Mouse (Mus musculus) MEL (cell line): ENCODE results near the gene Gm48551. TPM values are rescaled to one million over a fixed set of nuclear protein-coding genes. Genes with fewer than 3 reads are reported as not detected.

ENCODE experiments used
- DNase-seq: peaks from one replicate; pipeline ENCODE4 v3.0.0; 2011; ENCODE audit warnings: low read depth, low spot score
- H3K27ac ChIP-seq: 2 replicates; pipeline ENCODE4 v1.5.1; 2012; ENCODE audit warnings: low read depth, mild to moderate bottlenecking, control low read depth, low read length, moderate library complexity; ENCODE audit not compliant: control insufficient read depth
- H3K27me3 ChIP-seq, 2 experiments: fragments of 150-350 bp in 1 of 2; sonication (generic) in 1 of 2; 2 replicates each; pipeline ENCODE4 v1.6.1; 2012; ENCODE audit warnings: low read length in 2 of 2, mild to moderate bottlenecking in 2 of 2, improper control_type of control experiment in 1 of 2, moderate library complexity in 1 of 2; ENCODE audit not compliant: insufficient read depth in 2 of 2, control insufficient read depth in 1 of 2
- H3K36me3 ChIP-seq, 2 experiments: 2 replicates each; pipeline ENCODE4 v1.6.1; 2012 to 2014; ENCODE audit warnings: low read length in 2 of 2, improper control_type of control experiment in 1 of 2, inconsistent platforms in 1 of 2, mild to moderate bottlenecking in 1 of 2; ENCODE audit not compliant: insufficient read depth in 2 of 2, control insufficient read depth in 1 of 2
- H3K4me1 ChIP-seq, 2 experiments: fragments of 150-350 bp in 1 of 2; sonication (generic) in 1 of 2; 2 replicates each; pipeline ENCODE4 v1.6.1; 2012; ENCODE audit warnings: low read length in 2 of 2, improper control_type of control experiment in 1 of 2, mild to moderate bottlenecking in 1 of 2; ENCODE audit not compliant: insufficient read depth in 2 of 2, control insufficient read depth in 1 of 2
- H3K4me3 ChIP-seq, 2 experiments: fragments of 150-350 bp in 1 of 2; sonication (generic) in 1 of 2; 2 replicates each; pipeline ENCODE4 v1.5.1; 2012; ENCODE audit warnings: low read depth in 2 of 2, low read length in 2 of 2, mild to moderate bottlenecking in 2 of 2, moderate library complexity in 2 of 2, control low read depth in 1 of 2, improper control_type of control experiment in 1 of 2; ENCODE audit not compliant: control insufficient read depth in 1 of 2, insufficient read depth in 1 of 2
- H3K79me2 ChIP-seq: 2 replicates; pipeline ENCODE4 v1.6.1; 2012; ENCODE audit warnings: mild to moderate bottlenecking, low read length, moderate library complexity; ENCODE audit not compliant: control insufficient read depth, poor library complexity, insufficient read depth
- H3K9ac ChIP-seq: 2 replicates; pipeline ENCODE4 v1.6.1; 2012; ENCODE audit warnings: low read depth, mild to moderate bottlenecking, control low read depth, low read length, moderate library complexity; ENCODE audit not compliant: control insufficient read depth, poor library complexity, severe bottlenecking
- H3K9me3 ChIP-seq: fragments of 150-350 bp; sonication (generic); replicated peaks from 2 replicates; pipeline ENCODE4 v1.6.1; 2012; ENCODE audit warnings: mild to moderate bottlenecking, low read length, improper control_type of control experiment, moderate library complexity; ENCODE audit not compliant: insufficient read depth
- CTCF ChIP-seq, 3 experiments: IDR thresholded peaks in 2 of 3; conservative IDR thresholded peaks in 1 of 3; 2 replicates each; pipeline ENCODE4 v1.5.1; 2011 to 2012; ENCODE audit warnings: low read length in 3 of 3, low read depth in 2 of 3, mild to moderate bottlenecking in 2 of 3, improper control_type of control experiment in 1 of 3, inconsistent platforms in 1 of 3, mixed read lengths in 1 of 3, moderate library complexity in 1 of 3; ENCODE audit not compliant: control insufficient read depth in 1 of 3, insufficient read depth in 1 of 3, poor library complexity in 1 of 3, severe bottlenecking in 1 of 3
- EP300 ChIP-seq, 2 experiments: IDR thresholded peaks; 2 replicates each; pipeline ENCODE4 v1.6.1; 2011; ENCODE audit warnings: improper control_type of control experiment in 2 of 2, low read length in 2 of 2, low read depth in 1 of 2, mild to moderate bottlenecking in 1 of 2
- ETS1 ChIP-seq: IDR thresholded peaks from 2 replicates; pipeline ENCODE4 v1.6.1; 2012; ENCODE audit warnings: low read depth, mild to moderate bottlenecking, inconsistent platforms, low read length, improper control_type of control experiment, moderate library complexity
- GATA1 ChIP-seq: IDR thresholded peaks from 2 replicates; pipeline ENCODE4 v1.6.1; 2011; ENCODE audit warnings: low read depth, low read length, improper control_type of control experiment
- JUND ChIP-seq: IDR thresholded peaks from 2 replicates; pipeline ENCODE4 v1.6.1; 2011; ENCODE audit warnings: low read depth, mild to moderate bottlenecking, improper control_type of control experiment, low read length
- KAT2A ChIP-seq: conservative IDR thresholded peaks from 2 replicates; pipeline ENCODE4 v1.6.1; 2012; ENCODE audit warnings: low read depth, low read length, improper control_type of control experiment, inconsistent platforms
- MAFK ChIP-seq: IDR thresholded peaks from 2 replicates; pipeline ENCODE4 v1.6.1; 2011; ENCODE audit warnings: low read depth, mild to moderate bottlenecking, low read length, improper control_type of control experiment, borderline replicate concordance
- MAZ ChIP-seq: IDR thresholded peaks from 2 replicates; pipeline ENCODE4 v1.6.1; 2012; ENCODE audit warnings: low read depth, mild to moderate bottlenecking, inconsistent platforms, low read length, improper control_type of control experiment
- MYB ChIP-seq: IDR thresholded peaks from 2 replicates; pipeline ENCODE4 v1.6.1; 2011; ENCODE audit warnings: mild to moderate bottlenecking, low read depth, low read length, improper control_type of control experiment
- NRF1 ChIP-seq: IDR thresholded peaks from 2 replicates; pipeline ENCODE4 v1.6.1; 2014; ENCODE audit warnings: low read depth, mild to moderate bottlenecking, inconsistent platforms, low read length, improper control_type of control experiment, moderate library complexity; ENCODE audit not compliant: poor library complexity, insufficient read depth, severe bottlenecking
- RAD21 ChIP-seq: IDR thresholded peaks from 2 replicates; pipeline ENCODE4 v1.6.1; 2011; ENCODE audit warnings: mild to moderate bottlenecking, low read depth, low read length, improper control_type of control experiment
- SIN3A ChIP-seq: IDR thresholded peaks from 2 replicates; pipeline ENCODE4 v1.6.1; 2012; ENCODE audit warnings: low read length, improper control_type of control experiment, inconsistent platforms
- SMC3 ChIP-seq: IDR thresholded peaks from 2 replicates; pipeline ENCODE4 v1.6.1; 2011; ENCODE audit warnings: low read depth, low read length, improper control_type of control experiment
- TBP ChIP-seq: IDR thresholded peaks from 2 replicates; pipeline ENCODE4 v1.8.0; 2011; ENCODE audit warnings: low read depth, low read length, improper control_type of control experiment
- TCF12 ChIP-seq: IDR thresholded peaks from 2 replicates; pipeline ENCODE4 v1.6.1; 2014; ENCODE audit warnings: low read depth, mild to moderate bottlenecking, inconsistent platforms, low read length, improper control_type of control experiment, moderate library complexity
- UBTF ChIP-seq: IDR thresholded peaks from 2 replicates; pipeline ENCODE4 v1.6.1; 2012; ENCODE audit warnings: low read depth, mild to moderate bottlenecking, inconsistent platforms, low read length, improper control_type of control experiment, moderate library complexity, borderline replicate concordance; ENCODE audit not compliant: insufficient read depth
- USF2 ChIP-seq, 2 experiments: IDR thresholded peaks; 2 replicates each; pipeline ENCODE4 v1.6.1; 2011 to 2012; ENCODE audit warnings: improper control_type of control experiment in 2 of 2, low read length in 2 of 2, borderline replicate concordance in 1 of 2, inconsistent platforms in 1 of 2, low read depth in 1 of 2, mild to moderate bottlenecking in 1 of 2; ENCODE audit not compliant: insufficient read depth in 1 of 2
- ZC3H11A ChIP-seq: IDR thresholded peaks from 2 replicates; pipeline ENCODE4 v1.6.1; 2012; ENCODE audit warnings: low read depth, mild to moderate bottlenecking, inconsistent platforms, low read length, improper control_type of control experiment
- polyA plus RNA-seq, 2 experiments: library from polyadenylated mRNA; stranded (reverse) in 1 of 2; unstranded in 1 of 2; fragments of >175 nt in 1 of 2; fragments of >200 nt in 1 of 2; gene quantifications; 2 replicates each; pipeline versions ENCODE4 v1.2.1 to v1.2.4; 2012; ENCODE audit warnings: low replicate concordance in 2 of 2, low read depth in 1 of 2; ENCODE audit not compliant: insufficient read length in 2 of 2, insufficient read depth in 1 of 2, missing spikeins in 1 of 2
- total RNA-seq: library from RNA; depleted of rRNA; stranded (reverse); fragments of 300-350 nt; gene quantifications from 2 replicates; pipeline ENCODE4 v1.2.3, GENCODE M21; 2012

Gm48551 gene
- total and polyA plus RNA-seq, 3 experiments: 0.62 to 2.6 TPM; not detected in 1

DNA sequence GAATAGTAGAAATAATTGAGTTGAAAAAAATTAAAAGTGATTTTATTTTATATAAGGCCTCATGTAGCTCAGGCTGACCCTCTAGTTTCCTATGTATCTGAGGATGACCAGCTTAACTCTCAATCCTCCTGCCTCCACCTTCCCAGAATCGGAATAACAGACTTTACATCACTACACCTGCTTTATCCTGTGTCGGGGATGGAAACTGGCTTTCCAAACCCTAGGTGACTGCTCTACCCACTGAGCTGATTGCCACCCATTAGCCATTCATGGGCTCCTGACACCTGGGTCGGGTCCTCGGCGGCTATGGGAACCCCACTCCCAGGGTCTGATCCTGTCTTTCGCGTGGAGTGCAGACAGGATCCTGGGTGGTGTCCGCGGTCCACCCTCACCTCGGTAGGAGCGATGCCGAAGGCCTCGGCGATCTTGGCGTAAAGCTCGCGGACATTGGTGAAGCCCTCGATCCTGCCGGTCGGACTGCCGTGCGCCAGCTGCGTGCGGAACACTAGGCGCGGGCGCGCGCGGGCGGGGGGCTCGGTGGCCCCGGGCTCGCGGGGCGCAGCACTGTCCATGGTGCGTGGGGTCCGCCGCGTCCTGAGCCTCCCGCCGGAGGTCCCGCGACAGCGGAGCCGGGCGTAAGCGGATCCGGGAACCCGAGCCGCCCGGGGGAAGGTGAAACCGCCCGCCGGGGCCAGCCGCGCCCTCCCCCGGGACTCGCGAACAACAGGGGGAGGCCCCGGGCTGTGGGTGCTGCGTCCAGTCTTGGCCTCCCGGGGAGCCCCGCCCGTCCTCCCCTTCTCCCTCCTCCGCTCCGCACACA is 41.4 kb upstream of the Gm48551 start, which contains the start of gene Gipc3:
Gipc3 (minus strand) TSS at position 581 of the 820 bp plus-strand sequence.
- Histone ChIP-seq H3K4me1 (peaks cover 8% of the 10 kb centered on the region in 2 experiments; a peak in 3 of 4 replicates), H3K9ac (no peak within 1 kb of the TSS), H3K79me2 (no peaks in the 10 kb centered on the region), H3K27ac (no peak within 1 kb of the TSS), H3K27me3 (no peaks in the 10 kb centered on the region), H3K4me3 (no peak within 1 kb of the TSS), H3K9me3 (no peaks in the 10 kb centered on the region), H3K36me3 (no peaks in the 10 kb centered on the region; a peak in 1 of 4 replicates)
- DNase-seq: no peak
- TF ChIP-seq TBP (no peak), ZC3H11A (no peak), USF2 (IDR thresholded peaks at IDR 0.05; ENCODE audit: borderline replicate concordance in 1 of 2, insufficient read depth in 1 of 2, low read depth in 1 of 2, low read length in 2 of 2) (no peak), UBTF (no peak), MAZ (no peak), EP300 (IDR thresholded peaks at IDR 0.05; ENCODE audit: low read depth in 1 of 2, low read length in 2 of 2) (no peak), TCF12 (no peak), JUND (no peak), RAD21 (no peak), SMC3 (no peak), NRF1 (no peak)

DNA sequence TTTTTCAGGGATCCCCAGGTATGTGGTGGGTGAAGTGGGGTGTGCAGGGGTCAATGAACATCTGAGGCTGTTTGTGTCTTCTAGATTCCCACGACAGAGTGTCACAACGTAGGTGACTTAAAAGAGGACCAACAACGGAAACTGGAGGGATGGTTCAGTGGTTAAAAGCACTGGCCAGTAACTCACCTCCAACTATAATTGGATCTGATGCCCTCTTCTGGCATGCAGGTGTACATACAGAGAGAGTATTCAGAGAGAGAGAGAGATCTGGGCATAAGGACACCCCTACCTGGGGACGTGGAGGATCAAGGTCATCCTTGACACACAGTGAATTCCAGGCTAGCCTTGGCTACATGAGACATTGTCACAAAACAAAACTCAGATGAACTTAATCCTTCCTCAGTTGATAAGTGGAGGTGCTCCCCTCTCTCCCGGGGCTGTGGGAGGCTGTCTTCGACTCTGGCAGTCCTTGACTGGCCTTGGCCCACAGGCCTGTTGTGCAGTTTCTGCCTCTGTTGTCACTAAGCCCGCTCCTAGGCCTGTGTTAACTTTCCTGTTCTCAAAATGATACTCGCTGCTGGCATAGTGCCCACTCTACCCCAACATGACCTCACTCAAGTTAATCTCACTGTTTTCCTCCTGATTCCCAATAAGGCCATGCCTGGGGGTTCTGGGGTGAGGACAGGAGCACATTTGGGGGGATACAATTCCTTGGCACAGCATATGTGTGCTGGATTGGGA is 39.7 kb upstream of the Gm48551 start:
- no peaks in the 10 kb centered on the region for H3K9me3 ChIP-seq
- no peaks in the 10 kb centered on the region for H3K27me3 ChIP-seq
- 0 out of 2 replicates have a peak, but pooled peaks have one; percentile 18 for TF ChIP-seq GATA1
- TF ChIP-seq CTCF (IDR thresholded peaks at IDR 0.05 in 2 of 3, conservative IDR thresholded peaks at IDR 0.05 in 1 of 3; ENCODE audit: control insufficient read depth in 1 of 3, insufficient read depth in 1 of 3, low read depth in 2 of 3, low read length in 3 of 3, poor library complexity in 1 of 3, severe bottlenecking in 1 of 3): peak in 2 of 3 experiments; percentile 33 to 44; a peak in 3 of 6 replicates
- no peak for TF ChIP-seq MYB
- peak; percentile 29; the same call in 1 of the 2 replicates for TF ChIP-seq ETS1
- TF ChIP-seq SMC3: peak; percentile 35
- TF ChIP-seq MAFK: no peak
- TF ChIP-seq TBP: no peak
- no peak for TF ChIP-seq SIN3A
- TF ChIP-seq KAT2A: no peak
- DNase-seq: peak; percentile 75
- H3K4me3 ChIP-seq: peak overlapping the region in 1 of 2 experiments; percentile 9; a peak in 1 of 4 replicates
- no peak overlapping the region; the same call in 1 of the 2 replicates for H3K9ac ChIP-seq
- no peaks in the 10 kb centered on the region; a peak in 1 of 4 replicates for H3K36me3 ChIP-seq
- H3K79me2 ChIP-seq: no peaks in the 10 kb centered on the region
- no peak overlapping the region; the same call in 1 of the 2 replicates for H3K27ac ChIP-seq
- peaks cover 8 to 11% of the 10 kb centered on the region in 2 experiments; a peak in 3 of 4 replicates for H3K4me1 ChIP-seq
